ENCODE assay signal across 11 mouse cellular contexts in the genomic region with DNA sequence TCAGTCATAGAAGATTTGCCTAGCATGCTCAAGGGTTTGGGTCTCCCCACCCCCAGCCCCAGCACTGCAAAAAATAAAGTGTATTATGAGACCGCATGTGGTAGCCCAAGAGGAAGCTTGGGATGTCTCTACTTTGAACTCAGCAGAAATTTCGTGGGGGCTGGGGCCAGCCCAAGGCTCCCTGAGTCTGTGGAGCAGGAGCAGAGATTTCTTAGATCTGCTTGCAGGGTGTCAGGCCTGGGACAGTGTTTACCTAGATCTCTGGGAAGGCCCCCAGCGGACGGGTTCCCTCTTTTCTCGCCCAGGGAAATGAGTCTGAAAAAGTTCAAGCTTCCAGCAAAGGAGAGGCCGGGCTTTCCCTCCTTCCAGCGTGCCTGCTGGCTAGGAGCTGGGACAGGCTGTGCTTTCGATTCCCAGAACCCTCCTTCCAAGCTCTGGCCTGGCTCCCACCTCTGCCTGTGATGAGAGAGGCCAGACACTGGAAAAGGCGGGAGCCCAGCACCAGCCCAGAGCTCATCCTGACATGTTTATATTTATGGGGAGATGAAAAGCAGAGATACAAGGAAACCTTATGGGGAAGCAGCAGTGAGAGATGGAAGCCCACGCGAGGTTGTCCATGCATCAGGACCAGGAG. TPM values are rescaled to one million over a fixed set of nuclear protein-coding genes. Genes with fewer than 3 reads are reported as not detected.
DNase-seq lines count a peak whose midpoint lies in the region; ATAC-seq and TF ChIP-seq lines count a peak whose summit lies in the region.
"Had no signal": no experiment of that assay in that cellular context is flagged by ENCODE, and none has a peak within 500 bp of the region (broad histone marks: within the 10 kb centered on the region; RNA-seq: fewer than 3 reads in every experiment).

No protein-coding gene starts in this region.

- H3K4me1 ChIP-seq in lung, embryonic 15.5 days: no peaks in the 10 kb centered on the region
- no peaks in the 10 kb centered on the region for H3K4me1 ChIP-seq in kidney, adult 2 months (ENCODE audit: control insufficient read depth, insufficient read depth, low read length)
- H3K4me1 ChIP-seq: forebrain, embryonic 10.5 days had no signal

- no peak overlapping the region for H3K4me3 ChIP-seq in lung, embryonic 15.5 days
- H3K4me3 ChIP-seq in kidney, adult 2 months (ENCODE audit: insufficient read depth, low read depth, low read length): no peak overlapping the region
- H3K4me3 ChIP-seq: forebrain, embryonic 10.5 days had no signal

- TF ChIP-seq CTCF in kidney, adult 2 months (conservative IDR thresholded peaks at IDR 0.05; ENCODE audit: insufficient read depth, insufficient read length, low read depth, low read length): no peak

- 28% methylated on average over 11 of the region's 11 CpGs for WGBS in lung, embryonic 15.5 days
- WGBS in kidney, adult 2 months: 57% methylated on average over 11 of the region's 11 CpGs

- no peaks in the 10 kb centered on the region for H3K27me3 ChIP-seq in lung, embryonic 15.5 days
- no peaks in the 10 kb centered on the region for H3K27me3 ChIP-seq in kidney, adult 2 months (replicated peaks; ENCODE audit: control insufficient read depth, insufficient read depth, low read length)

- ATAC-seq in lung, embryonic 15.5 days (ENCODE audit: borderline replicate concordance, extremely low read depth, low FRiP score, low TSS enrichment): 0 out of 2 replicates have a peak, but pooled peaks have one; percentile 55

- no peak overlapping the region for H3K27ac ChIP-seq in lung, embryonic 15.5 days
- no peak overlapping the region for H3K27ac ChIP-seq in kidney, adult 2 months (ENCODE audit: insufficient read depth, low read depth, low read length)
- H3K27ac ChIP-seq: forebrain, embryonic 10.5 days had no signal

- no peak for DNase-seq in lung, postnatal 25 days (ENCODE audit: low spot score)
- peak; percentile 71 for DNase-seq in gastrocnemius, postnatal 25 days
- DNase-seq in lung, postnatal 14 days: peak; percentile 32
- DNase-seq in yolk sac, embryonic 10.5 days (ENCODE audit: low spot score): peak; percentile 67
- DNase-seq in kidney, postnatal 36 days: no peak
- DNase-seq in kidney, adult 2 months: no peak
- DNase-seq: embryo, embryonic 11 days had no signal

- no peak for TF ChIP-seq POLR2A in kidney, adult 2 months (IDR thresholded peaks at IDR 0.05; ENCODE audit: low read depth, low read length)

- no peak overlapping the region for H3K9ac ChIP-seq in lung, embryonic 15.5 days

- no peaks in the 10 kb centered on the region for H3K9me3 ChIP-seq in lung, embryonic 15.5 days
- H3K9me3 ChIP-seq: forebrain, embryonic 10.5 days; G1E had no signal

- H3K4me2 ChIP-seq in lung, embryonic 15.5 days: no peak overlapping the region

- no peaks in the 10 kb centered on the region for H3K36me3 ChIP-seq in lung, embryonic 15.5 days
- H3K36me3 ChIP-seq in kidney, adult 2 months (ENCODE audit: control insufficient read depth, insufficient read depth, low read length): no peaks in the 10 kb centered on the region
- H3K36me3 ChIP-seq: forebrain, embryonic 10.5 days; G1E had no signal

RNA-seq across cellular contexts. Expression of gene Arhgef18, which starts 16.0 kb away (rescaled TPM):
- polyA plus RNA-seq in lung, embryonic 15.5 days (2015; fragmentation: Nextera tagmentation; extraction: Ambion mirVana): 6.7 and 7.8 TPM in 2 replicates
- 10 to 100 TPM in 1 of 2 experiments, 1 to 10 TPM in 1; 10.0 to 10.5 TPM for total RNA-seq in gastrocnemius, postnatal 25 days (2021)
- 37.9 and 38.9 TPM in 2 replicates for polyA plus RNA-seq in kidney, adult 2 months (2012; rRNA removed)

RNA-seq across cellular contexts. Expression of gene A430078G23Rik, which starts 23.5 kb away (rescaled TPM):
- 0.08 and 0.59 TPM in 2 replicates for polyA plus RNA-seq in lung, embryonic 15.5 days (2015; fragmentation: Nextera tagmentation; extraction: Ambion mirVana)
- under 1 TPM in 1 of 2 experiments, not detected in 1; 0.24 TPM for total RNA-seq in gastrocnemius, postnatal 25 days (2021)
- 0.12 and 1.1 TPM in 2 replicates for polyA plus RNA-seq in kidney, adult 2 months (2012; rRNA removed)
- total RNA-seq: midbrain, postnatal 0 days had no signal
- polyA plus RNA-seq: forebrain, embryonic 10.5 days; midbrain, postnatal 0 days had no signal

Comparison
In these comparisons a context has a peak if more than half of its experiments do, and no peak if none do; other contexts are left out.
1. DNase-seq: peak in gastrocnemius, postnatal 25 days (single experiment), lung, postnatal 14 days (single experiment) and yolk sac, embryonic 10.5 days (single experiment); none in lung, postnatal 25 days (single experiment), kidney, postnatal 36 days (0 of 2) and kidney, adult 2 months (single experiment).